Mouse (Mus musculus): ENCODE measurements at regions not wholly inside any gene's neighbourhood (a gene's known extent, or its start where the extent isn't known, plus 50 kb on each side); places are given as distances from the start of the nearest gene placed in this dataset.
A peak's percentile ranks its signal among the peaks of the same experiment; 100 is the strongest.

DNA sequence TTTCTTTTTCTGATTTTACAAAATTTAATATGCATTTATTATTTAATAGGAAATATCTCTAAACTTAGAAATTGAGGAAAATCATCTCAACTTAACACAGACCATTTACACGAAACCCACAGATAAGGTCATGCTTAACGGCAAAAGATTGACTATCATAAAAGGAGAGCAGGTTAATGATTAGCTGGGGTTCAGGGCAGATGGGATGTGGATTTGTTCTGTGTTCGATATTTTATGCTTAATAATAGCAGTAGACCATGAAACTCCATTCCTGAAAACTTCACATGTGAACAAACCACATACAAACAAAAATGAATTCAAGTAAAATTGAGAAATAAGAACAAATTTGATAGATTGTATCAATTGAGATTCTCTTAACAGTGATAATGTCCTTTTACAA is 160.4 kb upstream of the Serp2 start:
- intact Hi-C loops (cut with DNase I): no loop called here
- no peak for TF ChIP-seq CTCF (IDR thresholded peaks at IDR 0.05)
- Histone ChIP-seq H3K27ac (no peak overlapping the region), H3K4me3 (no peak overlapping the region)
- no peak for DNase-seq

DNA sequence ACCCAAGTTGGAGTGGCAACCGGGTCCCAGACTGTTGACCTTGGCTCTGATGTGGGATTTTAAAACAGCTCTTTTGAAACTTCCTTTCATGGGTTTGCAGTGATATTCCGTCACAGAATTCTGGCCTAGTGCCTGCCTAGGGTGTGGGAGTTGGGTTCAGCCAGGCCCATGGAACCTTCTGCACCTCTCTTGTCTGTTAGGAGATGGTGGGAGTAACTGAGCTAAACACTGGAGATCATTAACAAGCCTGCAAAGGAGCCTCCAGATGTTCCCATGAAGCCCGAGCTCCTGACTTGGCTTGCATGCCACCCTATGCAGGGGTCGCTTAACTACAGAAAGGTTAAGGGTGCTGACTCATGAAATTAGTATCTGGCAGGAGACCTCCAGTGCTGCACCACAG is 158.0 kb upstream of the Serp2 start:
- Histone ChIP-seq H3K4me3 (no peak overlapping the region), H3K27ac (peak overlapping the region; percentile 31)
- TF ChIP-seq CTCF (IDR thresholded peaks at IDR 0.05): no peak
- intact Hi-C loops (cut with DNase I): no loop called here
- DNase-seq: no peak

DNA sequence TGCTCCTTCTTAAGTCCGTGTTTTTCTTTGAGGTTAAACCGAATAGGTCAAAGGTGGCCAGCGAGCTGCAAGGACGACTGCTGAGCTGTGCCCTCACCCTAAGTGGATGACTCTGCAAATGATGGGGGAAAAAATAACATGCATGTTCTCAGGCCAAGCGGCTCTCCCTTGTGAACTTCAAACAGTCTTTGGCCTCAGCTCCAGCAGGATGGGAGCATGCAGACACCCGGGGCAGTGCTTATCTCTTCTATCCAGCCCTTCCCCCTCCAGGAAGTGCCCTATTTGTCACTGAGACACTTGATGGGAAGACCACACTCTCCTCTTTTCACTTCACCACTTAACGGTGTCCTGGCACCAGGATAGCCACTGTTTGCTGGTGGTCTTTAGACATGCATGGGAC is 157.3 kb upstream of the Serp2 start:
- no peak overlapping the region for H3K4me3 ChIP-seq
- no peak for TF ChIP-seq CTCF (IDR thresholded peaks at IDR 0.05)
- no peak for DNase-seq
- H3K27ac ChIP-seq: peak overlapping the region; percentile 31; the same call in 1 of the 2 replicates
- intact Hi-C loops (cut with DNase I): no loop called here

DNA sequence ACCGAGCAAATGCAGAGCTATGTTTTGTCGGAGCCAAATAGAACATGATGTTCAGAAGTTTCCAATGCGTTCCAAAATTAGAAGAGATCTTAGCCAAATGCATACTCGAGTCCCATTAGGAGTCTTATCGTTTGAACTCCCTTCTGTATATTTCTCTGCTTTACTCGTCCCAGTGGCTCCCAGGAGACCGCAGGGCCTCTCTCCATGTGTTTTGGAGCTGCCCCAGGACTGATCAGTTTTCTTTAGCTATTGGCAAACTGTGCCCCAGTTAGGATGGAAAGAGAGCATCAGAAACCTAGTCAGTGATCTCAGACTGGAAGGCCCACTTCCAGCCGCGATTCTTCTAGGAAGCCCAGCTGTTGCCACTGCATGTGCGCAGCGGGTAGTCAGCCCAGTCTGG is 152.0 kb upstream of the Serp2 start:
- intact Hi-C loops (cut with DNase I): no loop called here
- peak; percentile 80 for DNase-seq
- Histone ChIP-seq H3K27ac (peak overlapping the region; percentile 84), H3K4me3 (peak overlapping the region; percentile 15)
- TF ChIP-seq CTCF (IDR thresholded peaks at IDR 0.05): no peak

DNA sequence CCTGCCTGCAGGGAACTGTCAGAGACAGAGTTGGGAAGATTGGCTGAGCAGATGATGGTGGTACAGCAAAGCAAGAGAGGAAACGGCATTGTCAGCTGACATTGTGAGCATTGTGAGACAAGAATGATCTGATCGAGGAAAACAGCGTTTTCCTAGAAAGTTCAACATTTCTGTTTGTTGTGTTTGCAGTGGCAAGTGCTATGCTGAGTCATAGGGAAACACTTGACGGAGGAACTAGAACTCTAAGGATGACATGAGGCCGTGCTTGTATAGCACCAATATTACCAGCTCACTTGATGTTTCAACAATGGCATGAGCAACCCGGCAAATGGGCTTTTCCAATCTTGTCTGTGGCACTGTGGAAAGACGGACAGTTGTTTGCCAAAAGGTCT is 146.7 kb upstream of the Serp2 start:
- no peak for TF ChIP-seq CTCF (IDR thresholded peaks at IDR 0.05)
- intact Hi-C loops (cut with DNase I): no loop called here

DNA sequence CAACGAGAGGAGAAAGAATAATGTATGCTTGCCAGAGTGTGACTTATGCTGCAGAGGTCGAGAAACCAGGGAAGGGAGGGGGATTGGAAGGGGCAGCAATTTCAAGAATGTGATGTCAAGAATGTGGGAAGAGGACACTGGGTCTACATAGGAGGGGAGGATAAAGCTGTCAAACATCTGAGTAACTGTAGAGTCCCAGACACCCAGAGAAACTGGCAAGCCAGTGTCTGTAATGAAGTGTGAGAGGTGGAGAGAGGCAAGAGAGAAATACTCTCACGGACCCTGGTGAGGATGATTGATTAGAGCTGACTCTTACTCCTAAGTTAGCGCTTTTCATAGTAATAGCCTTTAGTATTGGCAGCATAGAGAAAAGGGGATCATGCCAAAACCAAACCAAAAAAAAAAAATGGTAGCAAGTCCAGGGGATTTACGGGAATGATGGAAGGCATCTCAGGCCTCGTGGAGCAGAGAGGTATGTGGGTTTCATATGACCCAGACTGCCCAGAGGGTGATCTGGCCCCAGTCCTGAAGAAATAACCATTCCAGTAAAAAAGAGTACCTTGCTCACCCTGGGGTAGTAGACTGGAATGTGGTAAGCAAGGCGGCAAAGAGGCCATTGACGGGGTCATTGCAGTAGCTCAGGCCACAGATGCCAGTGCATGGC is 146.2 kb upstream of the Serp2 start:
- Histone ChIP-seq H3K27ac (no peak overlapping the region), H3K4me3 (no peak overlapping the region)
- intact Hi-C loops (cut with DNase I): no loop called here
- DNase-seq: no peak
- no peak for TF ChIP-seq CTCF (IDR thresholded peaks at IDR 0.05)

More for the DNA sequence above, 146.7 kb upstream of the Serp2 start:
- DNase-seq: no peak
- Histone ChIP-seq H3K4me3 (no peak overlapping the region), H3K27ac (no peak overlapping the region)

DNA sequence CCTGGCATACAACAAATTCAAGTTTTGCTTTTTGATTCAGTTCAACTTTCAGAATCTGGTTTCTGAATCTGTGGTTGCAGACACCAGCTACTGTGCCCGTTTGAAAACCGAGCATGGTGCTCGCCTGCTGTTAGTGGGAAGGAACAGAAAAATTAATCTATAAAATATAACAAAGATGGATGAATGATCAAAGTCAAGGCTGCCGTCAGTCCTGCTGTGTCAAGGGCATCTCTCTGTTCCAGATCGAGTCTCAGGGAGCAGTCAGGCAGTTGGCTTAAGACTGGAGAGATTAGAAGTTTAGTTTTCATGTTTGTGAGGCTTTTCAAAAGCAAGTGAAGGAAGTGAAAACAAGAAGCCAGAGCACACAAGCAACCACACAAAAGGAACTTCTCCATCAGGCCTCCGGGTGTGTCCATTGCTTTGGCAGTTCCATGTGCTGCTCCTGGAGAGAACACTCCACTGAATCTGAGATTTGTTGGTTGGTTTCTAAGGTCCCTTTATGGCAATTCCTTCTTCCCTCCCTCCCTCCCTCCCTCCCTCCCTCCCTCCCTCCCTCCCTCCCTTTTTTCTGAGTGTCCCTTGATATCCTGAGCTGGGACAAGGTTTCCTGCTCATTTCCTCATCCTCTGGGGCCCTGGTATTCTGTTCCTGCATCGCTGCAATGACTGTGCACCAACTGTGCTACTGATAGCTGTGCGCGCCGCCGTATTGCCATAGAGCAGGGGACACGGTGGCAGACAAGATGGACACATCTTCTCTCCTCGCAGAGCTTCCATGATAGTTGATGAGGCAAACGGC is 145.4 kb upstream of the Serp2 start:
- TF ChIP-seq CTCF (IDR thresholded peaks at IDR 0.05): no peak
- intact Hi-C loops (cut with DNase I): no loop called here
- no peak for DNase-seq
- Histone ChIP-seq H3K27ac (no peak overlapping the region), H3K4me3 (no peak overlapping the region)

DNA sequence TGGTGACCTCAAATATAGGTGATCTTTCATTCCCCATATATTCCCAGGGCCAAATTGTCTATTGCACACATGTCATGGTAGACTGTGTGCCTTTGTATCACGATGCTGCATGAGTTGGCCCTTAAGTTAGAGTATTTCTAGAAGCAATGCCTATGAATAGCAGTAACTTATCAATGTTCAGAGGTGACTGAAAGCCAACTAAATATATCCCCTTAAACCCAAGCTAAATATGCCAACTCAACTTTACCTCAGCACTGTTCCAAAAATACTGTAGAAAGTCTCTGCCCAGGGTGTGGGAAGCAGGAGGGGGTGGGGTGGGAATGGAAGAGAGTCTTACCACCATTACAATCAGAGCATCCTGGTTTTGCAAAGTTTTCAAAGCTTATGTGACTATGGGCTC is 144.6 kb upstream of the Serp2 start:
- no peak for TF ChIP-seq CTCF (IDR thresholded peaks at IDR 0.05)
- no peak for DNase-seq
- no peak overlapping the region for H3K4me3 ChIP-seq
- no peak overlapping the region for H3K27ac ChIP-seq
- intact Hi-C loops (cut with DNase I): no loop called here

DNA sequence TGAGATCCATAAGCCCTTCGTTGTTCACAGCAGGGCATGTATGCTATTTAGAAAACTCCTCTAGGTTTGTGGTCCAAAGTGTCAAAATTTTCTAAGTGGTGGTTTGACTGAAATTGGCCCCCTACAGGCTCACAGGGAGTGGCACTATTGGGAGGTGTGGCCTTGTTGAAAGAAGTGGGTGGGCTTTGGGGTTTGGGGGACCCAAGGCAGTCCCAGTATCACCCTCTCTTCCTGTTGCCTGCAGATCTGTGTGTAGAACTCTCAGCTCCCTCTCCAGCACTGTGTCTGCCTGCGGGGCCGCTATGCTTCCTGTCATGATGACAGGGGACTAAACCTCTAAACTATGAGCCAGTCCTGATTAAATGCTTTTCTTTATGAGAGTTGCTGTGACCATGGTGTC is 144.1 kb upstream of the Serp2 start:
- no peak for TF ChIP-seq CTCF (IDR thresholded peaks at IDR 0.05)
- Histone ChIP-seq H3K27ac (no peak overlapping the region), H3K4me3 (no peak overlapping the region)
- DNase-seq: no peak
- intact Hi-C loops (cut with DNase I): no loop called here

DNA sequence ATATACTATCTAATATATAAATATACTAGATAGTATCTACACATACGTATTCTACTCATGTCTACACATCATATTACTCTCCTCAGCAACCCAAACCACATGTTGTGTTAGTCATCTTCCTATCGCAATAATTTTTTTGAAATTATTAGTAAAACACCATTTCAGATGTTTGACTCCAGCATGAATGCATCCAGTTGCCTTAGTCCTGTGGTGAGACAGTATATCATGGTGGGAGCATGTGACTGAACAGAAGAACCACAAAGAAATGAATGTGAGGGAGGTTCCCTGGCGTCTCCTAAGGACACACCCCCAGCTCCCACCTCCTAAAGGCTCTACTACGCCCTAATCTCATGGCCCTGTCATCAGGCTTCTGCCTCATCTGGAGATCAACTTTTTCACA is 143.5 kb upstream of the Serp2 start:
- intact Hi-C loops (cut with DNase I): no loop called here
- no peak for TF ChIP-seq CTCF (IDR thresholded peaks at IDR 0.05)
- no peak overlapping the region for H3K4me3 ChIP-seq
- H3K27ac ChIP-seq: no peak overlapping the region
- no peak for DNase-seq

DNA sequence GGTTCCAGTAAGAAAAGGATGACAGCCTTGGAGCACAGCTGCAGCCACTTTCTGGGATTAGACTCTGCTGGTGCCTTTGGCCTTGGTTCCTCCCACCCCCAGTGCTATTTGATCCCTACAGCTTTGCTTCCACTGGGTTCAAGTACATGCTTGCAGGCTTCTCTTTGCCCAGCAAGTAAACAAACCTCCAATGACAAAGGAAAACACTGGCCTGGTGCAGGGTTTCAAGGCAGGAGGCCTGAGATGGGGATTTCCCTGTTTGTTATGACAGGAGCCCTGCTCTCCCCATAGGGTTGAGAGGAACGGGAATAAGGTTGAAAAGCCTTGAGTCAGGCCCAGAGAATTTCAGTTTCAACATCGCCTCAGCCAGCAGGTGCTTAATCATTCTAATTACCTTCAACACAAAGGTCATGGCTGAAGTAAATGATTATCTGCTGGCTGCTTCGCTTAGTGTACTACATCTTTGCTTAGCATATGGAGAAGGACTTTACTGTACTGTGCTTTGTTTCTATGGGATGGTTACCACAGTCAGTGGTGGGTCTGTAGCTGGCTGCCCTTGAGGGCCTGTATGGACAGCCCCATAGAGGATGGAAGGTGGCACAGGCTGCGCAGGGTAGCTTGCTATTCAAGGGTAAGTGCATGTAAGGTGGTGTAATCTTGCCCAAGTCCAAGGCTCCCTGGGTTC is 142.2 kb upstream of the Serp2 start:
- intact Hi-C loops (cut with DNase I): no loop called here
- TF ChIP-seq CTCF (IDR thresholded peaks at IDR 0.05): no peak
- Histone ChIP-seq H3K27ac (peak overlapping the region; percentile 31; the same call in 1 of the 2 replicates), H3K4me3 (no peak overlapping the region)
- DNase-seq: no peak

DNA sequence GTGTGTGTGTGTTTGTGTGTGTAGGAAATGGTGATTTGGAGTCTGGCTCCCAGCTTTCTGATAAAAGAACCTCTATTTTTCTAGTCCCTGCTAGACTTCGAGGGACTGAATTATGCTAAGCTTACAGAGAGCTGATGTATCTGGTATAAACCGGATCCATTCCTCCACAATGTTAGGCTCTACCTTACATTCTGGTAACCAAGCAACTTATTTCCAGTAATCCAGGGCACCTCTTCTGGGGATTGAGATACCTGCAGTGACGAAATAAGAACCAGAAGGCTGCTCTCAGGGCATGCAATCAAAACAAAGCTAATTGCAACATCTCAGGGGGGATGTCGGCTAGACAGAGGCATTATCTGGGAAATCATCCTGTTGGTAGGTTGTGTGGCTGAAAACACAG is 140.0 kb upstream of the Serp2 start:
- Histone ChIP-seq H3K27ac (no peak overlapping the region), H3K4me3 (no peak overlapping the region)
- intact Hi-C loops (cut with DNase I): no loop called here
- no peak for DNase-seq
- no peak for TF ChIP-seq CTCF (IDR thresholded peaks at IDR 0.05)

DNA sequence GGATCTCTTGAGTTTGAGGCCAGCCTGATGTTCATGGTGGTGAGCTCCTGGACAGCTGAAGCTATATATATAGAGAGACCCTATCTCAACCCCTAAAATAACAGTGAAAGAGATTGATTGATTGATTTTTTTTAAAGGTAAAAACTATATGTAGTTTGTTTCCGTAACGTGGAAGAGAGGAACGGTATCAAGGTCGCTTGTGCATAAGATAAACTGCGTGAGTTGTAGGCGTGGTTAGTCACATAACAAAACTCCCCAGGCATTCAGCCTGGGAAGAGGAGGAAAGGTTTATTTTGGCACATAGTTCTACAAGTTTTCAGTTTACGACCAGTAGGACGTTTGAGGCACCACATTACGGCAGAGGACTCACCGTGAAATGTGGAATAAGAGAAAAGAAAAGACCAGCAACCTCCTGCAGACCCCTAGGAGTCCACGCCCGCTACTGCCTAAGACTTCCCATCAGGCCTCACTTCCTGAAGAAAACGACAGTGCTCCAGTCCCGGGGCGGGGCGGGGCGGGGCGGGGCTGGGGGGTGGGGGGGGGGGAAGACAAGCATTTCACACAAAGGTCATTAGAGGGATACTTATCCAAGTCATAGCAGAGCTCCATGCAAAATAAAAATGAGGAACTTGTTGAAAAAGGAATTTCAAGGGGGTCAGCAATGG is 139.1 kb upstream of the Serp2 start:
- no peak for DNase-seq
- intact Hi-C loops (cut with DNase I): no loop called here
- TF ChIP-seq CTCF (IDR thresholded peaks at IDR 0.05): no peak
- Histone ChIP-seq H3K27ac (peak overlapping the region; percentile 58), H3K4me3 (no peak overlapping the region)
